Mouse (Mus musculus) brain, embryonic 14.5 days (tissue): ENCODE data around the gene Slc28a1.

Source experiments
- CTCF ChIP-seq: fragments of 200-500 bp; IDR thresholded peaks from 2 replicates; pipeline ENCODE4 v1.5.1; 2012; ENCODE audit warnings: inconsistent platforms, mild to moderate bottlenecking, moderate library complexity, borderline replicate concordance; ENCODE audit not compliant: insufficient read depth, insufficient read length; ENCODE audit errors: extremely low read depth
- POLR2A ChIP-seq: fragments of 200-500 bp; IDR thresholded peaks from 2 replicates; pipeline ENCODE4 v1.6.1; 2012; ENCODE audit warnings: mild to moderate bottlenecking, inconsistent platforms, borderline replicate concordance; ENCODE audit not compliant: poor library complexity, insufficient read depth, insufficient read length, severe bottlenecking; ENCODE audit errors: extremely low read depth

GRCm38 (mm10) chr7:81167124-81167523, 52.5 kb downstream of the Slc28a1 start:
- TF ChIP-seq CTCF: peak; percentile 65; the same call in 1 of the 2 replicates
- TF ChIP-seq POLR2A: no peak
